Mouse (Mus musculus) 3T3-L1 (cell line): ENCODE data around the gene Olfr1419.
"Not testable (repeated sequence)": the region's sequence is repeated elsewhere in the genome, so short reads cannot be mapped to it uniquely, and the experiment has no call there.

Source experiments
- DNase-seq: peaks from one replicate; pipeline ENCODE4 v3.0.0-alpha.2; 2015; ENCODE audit warnings: low read depth, low spot score

Olfr1419 gene

GRCm38 (mm10) chr19:11875006-11875405 is at the start of gene Olfr1419:
Gene Olfr1419, minus strand, starts transcription at chr19:11875106.
- no peak for DNase-seq

GRCm38 (mm10) chr19:11922515-11922914 is 47.6 kb upstream of the Olfr1419 start:
- not testable (repeated sequence) for DNase-seq

- no peak for DNase-seq
Observed at GRCm38 (mm10) chr19:11922068-11922467, 47.2 kb upstream of the Olfr1419 start.

DNA sequence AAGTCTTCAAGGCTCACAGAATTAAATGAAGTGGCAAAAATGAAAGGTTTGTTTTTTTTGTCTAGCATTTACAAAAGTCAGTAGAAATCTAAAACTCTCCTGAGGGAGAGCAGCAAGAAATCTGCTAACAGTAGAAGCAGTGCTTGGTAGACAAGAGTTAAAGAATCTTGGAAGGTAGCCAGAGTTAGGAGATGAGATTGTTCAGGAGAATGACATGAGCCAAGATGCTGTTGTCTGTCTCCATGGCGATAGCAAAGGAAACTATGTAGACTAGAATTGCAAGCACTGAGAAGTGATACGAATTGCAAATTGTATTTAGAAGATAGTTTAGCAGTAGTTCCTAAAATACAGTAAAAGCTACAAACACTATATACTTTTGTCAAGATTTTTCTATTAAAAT is 40.9 kb upstream of the Olfr1419 start:
- peak; percentile 79 for DNase-seq

GRCm38 (mm10) chr19:11912533-11913121 is 37.7 kb upstream of the Olfr1419 start:
- DNase-seq, result peak; percentile 74

- peak; percentile 99 for DNase-seq
Observed at GRCm38 (mm10) chr19:11912037-11912532, 37.2 kb upstream of the Olfr1419 start, which contains the start of gene Patl1. Gene Patl1, plus strand, starts transcription at chr19:11912399.

DNA sequence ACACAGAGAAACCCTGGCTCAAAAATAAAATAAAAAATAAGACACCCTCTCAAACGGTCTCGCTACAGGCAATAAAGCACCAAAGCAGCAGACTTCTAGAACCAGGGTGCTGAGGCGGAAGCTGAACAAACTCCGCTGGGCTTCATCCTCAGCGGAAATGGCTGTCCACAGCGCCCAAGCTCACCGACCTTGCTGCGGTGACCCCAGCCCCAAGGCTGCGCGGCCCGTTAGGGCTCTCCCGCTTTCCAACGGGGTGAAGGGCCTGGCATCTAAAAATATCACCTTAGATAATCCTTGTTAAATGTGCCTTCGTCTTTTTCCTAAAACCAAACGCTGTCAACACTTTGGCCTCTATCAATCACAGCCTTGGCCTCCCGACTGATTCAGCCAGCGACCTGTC is 36.7 kb upstream of the Olfr1419 start:
- no peak for DNase-seq

DNA sequence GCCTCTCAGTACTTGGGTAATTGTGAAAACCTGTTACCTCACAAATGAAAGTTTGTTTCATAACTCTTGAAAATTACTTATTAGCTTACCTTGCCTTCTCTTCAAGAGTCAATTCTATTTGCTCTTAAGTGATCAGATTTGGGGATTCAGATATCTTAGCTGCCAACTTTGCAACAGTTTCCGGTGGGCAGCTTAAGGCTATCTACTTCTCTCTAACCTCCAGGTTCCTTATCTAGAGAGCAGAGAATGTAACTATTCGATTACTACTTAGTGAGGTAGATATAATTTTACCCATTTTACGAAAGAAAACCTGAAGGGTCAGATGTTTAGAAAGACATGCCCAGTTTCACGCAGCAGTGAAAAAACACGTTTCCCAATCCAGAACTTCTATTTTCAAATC is 36.1 kb upstream of the Olfr1419 start:
- peak; percentile 38 for DNase-seq

- no peak for DNase-seq
Observed at GRCm38 (mm10) chr19:11886265-11886664, 11.4 kb upstream of the Olfr1419 start, which contains the start of gene Olfr1420. Gene Olfr1420, plus strand, starts transcription at chr19:11886565.

GRCm38 (mm10) chr19:11878404-11878803 is 3.5 kb upstream of the Olfr1419 start:
- not testable (repeated sequence) for DNase-seq

GRCm38 (mm10) chr19:11867837-11868236 is 7.1 kb downstream of the Olfr1419 start:
- DNase-seq, result no peak

DNA sequence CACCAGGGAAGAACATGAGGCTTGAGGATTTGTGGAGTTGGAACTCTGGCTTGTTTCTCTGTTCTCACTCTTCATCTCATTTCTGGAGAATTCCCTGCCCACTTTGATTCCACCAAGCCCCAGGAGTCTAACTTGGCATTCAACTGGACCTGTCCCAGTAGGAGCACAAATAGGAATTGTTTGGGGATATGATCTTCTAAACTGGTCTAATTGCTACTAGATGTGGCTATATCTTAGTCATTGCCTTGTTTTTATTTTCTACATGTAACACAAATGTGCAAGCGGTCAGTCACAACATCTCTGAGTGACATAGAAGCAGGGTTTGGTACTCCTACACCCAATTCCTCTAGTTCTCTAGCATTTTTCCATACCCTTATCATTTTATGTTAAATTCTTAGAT is 13.9 kb downstream of the Olfr1419 start, which contains the start of gene Olfr1418:
Gene Olfr1418 (minus strand): TSS at position 101 of the 400 bp plus-strand sequence.
- DNase-seq, result no peak

DNA sequence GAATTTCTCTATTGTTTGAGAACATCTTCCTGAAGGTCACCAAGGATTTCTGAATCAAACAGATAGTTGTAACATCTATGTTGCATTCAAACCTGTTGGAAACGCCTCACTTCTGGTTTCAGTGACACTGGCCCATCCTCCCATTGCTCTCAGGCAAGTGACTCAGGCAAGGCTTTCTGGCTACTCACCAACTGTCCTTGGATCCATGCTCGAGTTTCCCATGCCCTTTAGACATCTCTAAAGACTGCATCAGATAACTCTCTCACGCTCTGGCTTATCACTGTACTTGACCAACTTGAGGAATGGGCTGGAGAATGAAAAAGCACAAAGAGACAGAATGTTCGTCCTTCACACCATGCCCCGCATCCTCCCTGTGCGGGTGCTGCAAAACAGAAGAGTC is 18.4 kb downstream of the Olfr1419 start:
- no peak for DNase-seq

- no peak for DNase-seq
Observed at GRCm38 (mm10) chr19:11854821-11855220, 20.1 kb downstream of the Olfr1419 start.

- DNase-seq, result no peak
Observed at GRCm38 (mm10) chr19:11852652-11853051, 22.3 kb downstream of the Olfr1419 start.

- DNase-seq, result no peak
Observed at GRCm38 (mm10) chr19:11846333-11846732, 28.6 kb downstream of the Olfr1419 start.

GRCm38 (mm10) chr19:11839119-11839518 is 35.8 kb downstream of the Olfr1419 start, which contains the start of gene Olfr1417:
Gene Olfr1417, minus strand, starts transcription at chr19:11839219.
- no peak for DNase-seq

DNA sequence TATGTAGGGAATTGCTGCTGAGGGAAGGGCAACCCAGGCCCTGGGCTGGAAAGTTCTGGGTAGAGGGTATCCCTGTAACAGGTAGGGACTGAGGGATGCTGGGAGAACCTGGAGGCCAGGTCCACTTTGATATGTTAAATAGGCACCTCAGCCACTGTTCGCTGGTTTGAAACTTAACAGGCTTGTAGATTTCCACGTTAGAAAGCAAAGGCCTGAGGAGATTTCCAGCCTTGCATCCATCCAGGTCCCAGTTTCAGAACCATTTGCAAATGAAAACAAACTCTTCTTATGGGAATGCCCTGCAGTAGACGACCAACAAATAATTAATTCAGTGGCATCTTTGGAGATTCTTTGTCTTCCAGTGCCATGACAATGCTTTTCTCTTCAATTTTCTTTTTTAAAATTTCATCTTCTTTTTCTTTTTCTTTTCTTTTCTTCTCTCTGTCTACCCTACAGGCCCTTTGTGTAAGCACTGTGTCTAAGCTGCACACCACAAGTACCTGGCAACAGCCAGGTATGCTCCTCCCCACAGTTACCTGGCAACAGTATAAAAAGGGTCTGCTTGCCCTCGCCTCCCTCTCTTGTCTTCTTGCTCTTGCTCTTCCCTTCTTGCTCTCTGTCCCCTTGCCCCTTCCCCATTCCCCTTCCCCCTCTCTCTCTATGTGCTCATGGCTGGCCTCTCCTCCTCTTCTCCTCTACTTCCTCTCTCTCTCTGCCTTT is 51.4 kb downstream of the Olfr1419 start:
- DNase-seq, result no peak

GRCm38 (mm10) chr19:11820211-11820610 is 54.7 kb downstream of the Olfr1419 start:
- DNase-seq, result no peak

- DNase-seq, result peak; percentile 85
Observed at GRCm38 (mm10) chr19:11819800-11820199, 55.1 kb downstream of the Olfr1419 start.

GRCm38 (mm10) chr19:11819143-11819700 is 55.7 kb downstream of the Olfr1419 start, which contains the start of gene Stx3:
Gene Stx3, minus strand, starts transcription at chr19:11819403.
- peak; percentile 31 for DNase-seq
